Mouse (Mus musculus) liver, embryonic 13.5 days (tissue): Measurements from ENCODE around the gene Hspa1a. TPM values are rescaled to one million over a fixed set of nuclear protein-coding genes. Genes with fewer than 3 reads are reported as not detected.

Source experiments
- ATAC-seq: fragments of 200-750 bp; cut with Nextera tagmentation; 2 replicates; pipeline ENCODE4 v1.8.0; 2017; ENCODE audit warnings: low read depth, mild to moderate bottlenecking, moderate number of reproducible peaks, moderate library complexity
- DNase-seq: peaks from one replicate; pipeline ENCODE4 v3.0.0; 2022
- H3K27ac ChIP-seq: fragments of 300-500 bp; sonication (generic); 2 replicates; pipeline ENCODE4 v1.5.1; 2015; ENCODE audit warnings: moderate library complexity, mild to moderate bottlenecking, inconsistent platforms
- H3K27me3 ChIP-seq: fragments of 300-500 bp; sonication (generic); 2 replicates; pipeline ENCODE4 v1.6.1; 2015; ENCODE audit warnings: mild to moderate bottlenecking, inconsistent platforms
- H3K36me3 ChIP-seq: fragments of 300-500 bp; sonication (generic); 2 replicates; pipeline ENCODE4 v1.6.1; 2015; ENCODE audit warnings: mild to moderate bottlenecking, inconsistent platforms
- H3K4me1 ChIP-seq: fragments of 300-500 bp; sonication (generic); replicated peaks from 2 replicates; pipeline ENCODE4 v1.6.1; 2015; ENCODE audit warnings: inconsistent platforms
- H3K4me2 ChIP-seq: fragments of 300-500 bp; sonication (generic); 2 replicates; pipeline ENCODE4 v1.6.1; 2015; ENCODE audit warnings: inconsistent platforms, mild to moderate bottlenecking, moderate library complexity
- H3K4me3 ChIP-seq: fragments of 300-500 bp; sonication (generic); replicated peaks from 2 replicates; pipeline ENCODE4 v1.5.1; 2015; ENCODE audit warnings: mild to moderate bottlenecking, inconsistent platforms
- H3K9ac ChIP-seq: fragments of 300-500 bp; sonication (generic); 2 replicates; pipeline ENCODE4 v1.6.1; 2015; ENCODE audit warnings: mild to moderate bottlenecking, inconsistent platforms
- H3K9me3 ChIP-seq: fragments of 300-500 bp; sonication (generic); replicated peaks from 2 replicates; pipeline ENCODE4 v1.6.1; 2016; ENCODE audit warnings: inconsistent platforms
- WGBS: fragments of 180-500 bp; shearing (Covaris S2); methylation state at CpG from one replicate; pipeline ENCODE4 v1.1.7; 2015; ENCODE audit not compliant: insufficient replicate concordance; 5-methylcytosine and 5-hydroxymethylcytosine counted together
- polyA plus RNA-seq: library from polyadenylated mRNA; unstranded; fragments of >200 nt; fragmentation: Nextera tagmentation; extraction: Ambion mirVana; gene quantifications from 2 replicates; pipeline ENCODE4 v1.2.1, GENCODE M21; 2015

The Hspa1a gene
- polyA plus RNA-seq, 1 experiment from 2014 or later: 2.1 TPM

DNA sequence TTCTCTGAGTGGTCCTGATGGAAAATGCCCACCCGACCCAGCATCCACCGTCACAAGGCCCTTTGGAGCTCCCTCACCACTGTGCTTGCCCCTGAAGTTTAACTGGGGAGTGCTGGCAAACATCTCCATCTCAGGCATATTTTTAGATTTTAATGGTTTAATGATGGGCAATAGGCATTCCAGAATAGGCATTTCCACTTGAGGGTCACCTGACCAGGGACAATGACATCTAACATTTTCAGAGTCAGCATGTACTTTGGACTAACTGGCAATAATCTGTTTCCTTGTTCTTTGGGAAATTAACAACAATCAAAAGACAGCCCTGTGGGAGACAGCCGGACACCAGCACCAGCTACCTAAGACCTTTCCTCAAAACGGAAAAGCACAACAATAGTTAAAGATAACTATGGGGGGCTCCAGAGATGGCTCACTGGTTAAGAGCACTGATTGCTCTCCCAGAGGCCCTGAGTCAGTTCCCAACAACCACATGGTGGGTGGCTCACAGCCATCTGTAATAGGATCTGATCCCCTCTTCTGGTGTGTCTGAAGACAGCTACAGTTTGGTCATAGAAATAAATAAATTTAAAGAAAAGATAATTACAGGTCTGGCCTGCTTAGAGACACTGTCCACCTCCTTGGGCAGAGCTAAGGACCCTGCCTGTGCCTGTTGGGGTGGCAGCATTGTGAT lies 28.7 kb downstream of the Hspa1a start:
- Histone ChIP-seq H3K36me3 (no peaks in the 10 kb centered on the region), H3K9ac (no peak overlapping the region), H3K9me3 (no peaks in the 10 kb centered on the region), H3K4me1 (peaks cover 29% of the 10 kb centered on the region), H3K27me3 (no peaks in the 10 kb centered on the region), H3K4me3 (no peak overlapping the region), H3K4me2 (no peak overlapping the region), H3K27ac (no peak overlapping the region)
- DNase-seq (no peak), ATAC-seq (no peak)
- WGBS: 82% methylated on average over 4 of the region's 4 CpGs

DNA sequence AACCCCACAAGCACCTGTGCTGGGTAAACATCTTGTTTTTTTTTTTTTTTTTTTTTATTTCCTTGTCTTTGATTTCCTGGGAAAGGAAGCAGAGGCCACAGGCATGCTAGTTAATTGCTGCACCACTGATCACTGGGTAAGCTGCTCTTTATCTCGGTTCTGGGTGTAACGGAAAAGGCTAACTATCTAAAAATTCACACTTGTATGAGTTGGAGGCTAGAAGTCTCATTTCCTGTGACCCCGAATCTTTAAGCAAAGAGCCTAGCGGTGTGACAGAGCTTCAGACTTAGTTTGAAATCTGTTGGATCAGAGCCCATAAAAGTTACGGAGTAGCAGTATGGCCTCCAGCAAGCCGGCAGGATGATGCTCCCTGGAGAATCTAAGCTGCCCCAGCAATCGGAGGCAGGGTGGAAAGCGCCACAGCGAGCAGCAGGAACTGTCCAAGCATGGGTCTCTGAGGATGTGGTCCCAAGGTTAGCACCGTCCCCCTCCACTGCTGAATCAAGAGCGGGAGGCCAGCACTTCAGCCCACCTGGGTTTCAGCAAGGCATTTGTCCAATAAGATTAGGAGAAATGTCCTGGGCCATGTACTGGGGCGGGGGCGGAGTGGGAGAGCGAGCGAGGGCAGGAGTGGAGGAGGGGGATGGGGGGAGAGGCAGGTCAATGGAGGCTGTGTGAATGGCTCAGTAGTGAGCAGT lies 30.5 kb downstream of the Hspa1a start:
- peak overlapping the region; percentile 70 for H3K4me2 ChIP-seq
- ATAC-seq: peak; percentile 56
- H3K27me3 ChIP-seq: no peaks in the 10 kb centered on the region
- peaks cover 29% of the 10 kb centered on the region for H3K4me1 ChIP-seq
- H3K36me3 ChIP-seq: no peaks in the 10 kb centered on the region
- peak overlapping the region; percentile 45 for H3K4me3 ChIP-seq
- H3K27ac ChIP-seq: peak overlapping the region; percentile 74
- no peaks in the 10 kb centered on the region for H3K9me3 ChIP-seq
- peak overlapping the region; percentile 57 for H3K9ac ChIP-seq
- no peak for DNase-seq
- WGBS: 9% methylated on average over 15 of the region's 15 CpGs

DNA sequence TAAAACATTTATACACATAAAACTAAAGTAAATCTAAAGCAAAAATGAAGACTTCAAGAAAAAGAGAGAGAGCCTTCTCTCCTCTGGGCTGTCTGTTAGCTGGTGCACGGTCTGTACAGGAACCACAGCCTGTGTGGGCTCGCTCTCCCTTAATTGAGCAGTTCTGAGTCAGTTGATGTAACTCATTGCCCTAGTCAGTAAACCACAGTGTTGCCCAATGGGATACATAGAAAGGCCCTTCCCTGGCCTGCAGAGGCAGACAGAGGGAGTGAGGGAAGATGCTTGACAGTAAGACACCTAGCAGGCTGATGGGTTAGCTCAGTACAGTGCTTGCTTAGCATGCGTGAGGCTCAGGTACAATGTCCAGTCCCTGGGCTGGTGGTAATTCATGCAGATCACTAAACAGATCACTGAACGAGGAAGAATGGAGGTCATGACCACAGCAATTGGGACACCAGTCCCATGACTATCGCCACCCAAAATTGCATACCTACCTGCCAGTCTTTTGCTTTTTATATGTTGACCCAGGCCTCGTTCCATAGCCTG lies 33.9 kb downstream of the Hspa1a start:
- H3K36me3 ChIP-seq: peaks cover 3% of the 10 kb centered on the region; the same call in 1 of the 2 replicates
- 78% methylated on average over 6 of the region's 6 CpGs for WGBS
- H3K27me3 ChIP-seq: no peaks in the 10 kb centered on the region
- DNase-seq: no peak
- no peak overlapping the region for H3K4me3 ChIP-seq
- H3K4me1 ChIP-seq: peaks cover 46% of the 10 kb centered on the region
- H3K4me2 ChIP-seq: no peak overlapping the region
- no peak overlapping the region for H3K27ac ChIP-seq
- peak overlapping the region; percentile 22; the same call in 1 of the 2 replicates for H3K9ac ChIP-seq
- no peaks in the 10 kb centered on the region for H3K9me3 ChIP-seq
- no peak for ATAC-seq

DNA sequence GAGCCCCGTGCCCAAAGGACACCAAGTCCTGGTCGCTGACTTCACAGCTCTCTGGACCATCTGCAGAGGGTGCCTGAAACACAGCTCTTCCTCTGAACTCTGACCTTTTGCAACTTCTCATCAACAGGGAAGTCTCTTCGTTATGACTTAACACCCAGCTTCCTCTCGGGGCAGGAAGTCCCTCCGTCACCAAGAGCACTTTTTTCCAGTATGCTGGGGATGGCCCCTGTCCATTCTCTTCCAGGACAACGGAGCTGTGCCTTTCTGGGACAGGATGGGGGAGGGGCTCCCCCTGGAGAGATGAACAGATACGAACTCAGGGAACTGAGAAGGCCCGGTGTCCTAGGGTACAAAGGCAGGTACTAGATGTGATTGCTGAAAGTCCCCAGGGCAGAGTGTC lies 37.1 kb downstream of the Hspa1a start:
- no peak overlapping the region for H3K4me2 ChIP-seq
- no peaks in the 10 kb centered on the region for H3K9me3 ChIP-seq
- H3K4me3 ChIP-seq: no peak overlapping the region
- H3K9ac ChIP-seq: no peak overlapping the region
- DNase-seq (no peak), ATAC-seq (no peak)
- no peak overlapping the region for H3K27ac ChIP-seq
- H3K36me3 ChIP-seq: peaks cover 6% of the 10 kb centered on the region; the same call in 1 of the 2 replicates
- H3K27me3 ChIP-seq: no peaks in the 10 kb centered on the region
- H3K4me1 ChIP-seq: peaks cover 53% of the 10 kb centered on the region
- 43% methylated on average over 8 of the region's 8 CpGs for WGBS

DNA sequence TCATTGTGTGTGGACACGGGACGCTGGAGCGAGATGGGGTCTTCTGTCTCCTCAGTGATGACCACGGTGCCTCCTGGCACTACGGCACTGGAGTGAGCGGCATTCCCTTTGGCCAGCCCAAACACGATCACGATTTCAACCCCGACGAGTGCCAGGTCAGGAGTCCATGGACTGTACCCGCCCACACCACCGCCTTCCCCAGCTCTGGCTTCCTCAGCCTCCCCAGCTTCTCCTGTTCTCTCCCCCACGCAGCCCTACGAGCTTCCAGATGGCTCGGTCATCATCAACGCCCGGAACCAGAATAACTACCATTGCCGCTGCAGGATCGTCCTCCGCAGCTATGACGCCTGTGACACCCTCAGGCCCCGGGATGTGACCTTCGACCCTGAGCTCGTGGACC lies 37.9 kb downstream of the Hspa1a start:
- Histone ChIP-seq H3K27ac (no peak overlapping the region), H3K36me3 (peaks cover 6% of the 10 kb centered on the region; the same call in 1 of the 2 replicates), H3K27me3 (no peaks in the 10 kb centered on the region), H3K4me3 (no peak overlapping the region), H3K4me1 (peaks cover 53% of the 10 kb centered on the region), H3K9me3 (no peaks in the 10 kb centered on the region), H3K9ac (no peak overlapping the region), H3K4me2 (peak overlapping the region; percentile 12; the same call in 1 of the 2 replicates)
- ATAC-seq (no peak), DNase-seq (no peak)
- 79% methylated on average over 24 of the region's 24 CpGs for WGBS

DNA sequence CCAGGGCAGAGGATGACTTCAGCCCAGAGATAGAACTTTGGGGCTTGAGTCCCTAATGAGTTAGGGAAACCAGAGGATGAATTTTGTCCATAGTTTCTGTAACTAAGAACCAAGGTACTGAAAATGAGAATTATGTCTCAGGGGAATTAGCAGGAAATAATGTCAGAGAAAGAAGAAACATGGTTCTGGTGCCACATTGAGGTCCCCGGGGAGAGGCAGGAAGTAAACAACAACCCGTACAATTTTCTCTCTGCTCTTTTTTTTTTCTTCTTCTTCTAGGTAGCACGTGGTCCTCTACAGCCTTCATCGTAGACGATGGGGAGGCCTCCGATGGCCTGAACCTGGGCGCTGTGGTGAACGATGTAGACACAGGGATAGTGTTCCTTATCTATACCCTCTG lies 39.7 kb downstream of the Hspa1a start:
- peak overlapping the region; percentile 82 for H3K9ac ChIP-seq
- 61% methylated on average over 8 of the region's 8 CpGs for WGBS
- peaks cover 6% of the 10 kb centered on the region; the same call in 1 of the 2 replicates for H3K36me3 ChIP-seq
- H3K9me3 ChIP-seq: no peaks in the 10 kb centered on the region
- H3K4me3 ChIP-seq: peak overlapping the region; percentile 76
- H3K27ac ChIP-seq: no peak overlapping the region
- no peaks in the 10 kb centered on the region for H3K27me3 ChIP-seq
- H3K4me1 ChIP-seq: peaks cover 53% of the 10 kb centered on the region
- ATAC-seq (no peak), DNase-seq (no peak)
- peak overlapping the region; percentile 97 for H3K4me2 ChIP-seq

DNA sequence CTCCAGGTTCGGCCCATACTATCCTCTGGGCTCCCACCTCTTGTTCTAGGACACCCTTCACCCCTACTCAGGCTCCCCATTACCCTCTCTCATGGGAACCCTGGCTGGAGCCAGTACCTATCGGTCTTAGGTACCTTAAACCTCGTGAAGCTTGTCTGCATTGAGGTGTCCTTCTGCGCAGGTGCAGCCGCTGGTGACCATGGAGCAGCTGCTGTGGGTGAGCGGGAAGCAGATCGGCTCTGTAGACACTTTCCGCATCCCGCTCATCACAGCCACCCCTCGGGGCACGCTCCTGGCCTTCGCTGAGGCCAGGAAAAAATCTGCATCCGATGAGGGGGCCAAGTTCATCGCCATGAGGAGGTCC lies 40.2 kb downstream of the Hspa1a start:
- Histone ChIP-seq H3K4me1 (peaks cover 53% of the 10 kb centered on the region), H3K9me3 (no peaks in the 10 kb centered on the region), H3K27ac (peak overlapping the region; percentile 65), H3K4me2 (peak overlapping the region; percentile 97), H3K4me3 (peak overlapping the region; percentile 76), H3K36me3 (peaks cover 6% of the 10 kb centered on the region; the same call in 1 of the 2 replicates), H3K27me3 (no peaks in the 10 kb centered on the region), H3K9ac (peak overlapping the region; percentile 82)
- 19% methylated on average over 14 of the region's 14 CpGs for WGBS
- ATAC-seq (no peak; the same call in 1 of the 2 replicates), DNase-seq (no peak)

DNA sequence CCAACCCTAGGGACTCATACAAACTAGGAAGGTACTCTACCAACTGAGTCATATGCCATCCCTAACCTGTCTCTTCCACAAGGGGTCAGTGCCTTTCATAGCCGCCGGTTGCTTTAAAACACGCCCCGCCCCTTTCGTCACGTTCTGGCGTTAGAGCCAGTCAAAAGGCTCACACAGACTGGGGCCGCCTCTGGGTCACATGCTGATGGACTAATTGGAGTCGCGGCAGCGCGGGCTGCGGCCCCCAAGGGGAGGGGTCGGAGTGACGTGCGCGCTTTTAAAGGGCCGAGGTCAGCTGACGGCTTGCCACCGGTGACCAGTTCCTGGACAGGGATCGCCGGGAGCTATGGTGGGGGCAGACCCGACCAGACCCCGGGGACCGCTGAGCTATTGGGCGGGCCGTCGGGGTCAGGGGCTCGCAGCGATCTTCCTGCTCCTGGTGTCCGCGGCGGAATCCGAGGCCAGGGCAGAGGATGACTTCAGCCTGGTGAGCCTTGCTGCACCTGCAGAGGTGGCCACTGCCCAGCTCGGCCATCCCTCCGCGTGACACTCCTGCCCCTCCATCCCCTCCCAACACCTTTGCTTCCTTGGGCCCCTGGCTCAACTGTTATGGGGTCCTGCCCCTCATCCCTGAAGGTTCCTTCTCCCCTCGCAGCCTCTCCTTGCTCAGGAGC lies 40.8 kb downstream of the Hspa1a start, which contains the start of gene Neu1:
TSS of gene Neu1 (plus strand) at position 193 of the 674 bp plus-strand sequence.
- peak within 1 kb of the TSS; percentile 65 for H3K27ac ChIP-seq
- H3K36me3 ChIP-seq: peaks cover 6% of the 10 kb centered on the region; the same call in 1 of the 2 replicates
- ATAC-seq (peak; percentile 93), DNase-seq (peak; percentile 95)
- under 1% methylated on average over 37 of the region's 38 CpGs for WGBS
- peak within 1 kb of the TSS; percentile 97 for H3K4me2 ChIP-seq
- peak within 1 kb of the TSS; percentile 76 for H3K4me3 ChIP-seq
- H3K27me3 ChIP-seq: no peaks in the 10 kb centered on the region
- H3K9me3 ChIP-seq: no peaks in the 10 kb centered on the region
- H3K9ac ChIP-seq: peak within 1 kb of the TSS; percentile 82
- peaks cover 53% of the 10 kb centered on the region for H3K4me1 ChIP-seq

DNA sequence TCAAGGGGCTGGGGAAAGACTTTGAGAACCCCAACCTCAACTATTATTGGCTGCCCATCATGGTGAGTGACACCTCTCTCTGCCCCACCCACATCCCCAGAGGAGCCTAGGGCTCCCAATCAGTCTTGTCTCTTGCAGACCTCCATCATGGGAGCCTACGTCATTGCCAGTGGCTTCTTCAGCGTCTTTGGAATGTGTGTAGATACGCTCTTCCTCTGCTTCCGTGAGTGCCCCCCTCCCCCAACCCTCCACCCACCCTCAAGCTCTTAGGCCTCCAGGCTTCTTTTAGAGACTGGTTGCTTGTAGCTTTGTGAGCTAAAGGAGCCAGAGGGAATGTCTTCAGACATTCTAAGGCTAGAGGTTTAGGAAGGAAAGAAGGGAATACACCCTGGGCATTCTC lies 43.1 kb downstream of the Hspa1a start:
- 0 out of 2 replicates have a peak, but pooled peaks cover 4% of the 10 kb centered on the region for H3K36me3 ChIP-seq

DNA sequence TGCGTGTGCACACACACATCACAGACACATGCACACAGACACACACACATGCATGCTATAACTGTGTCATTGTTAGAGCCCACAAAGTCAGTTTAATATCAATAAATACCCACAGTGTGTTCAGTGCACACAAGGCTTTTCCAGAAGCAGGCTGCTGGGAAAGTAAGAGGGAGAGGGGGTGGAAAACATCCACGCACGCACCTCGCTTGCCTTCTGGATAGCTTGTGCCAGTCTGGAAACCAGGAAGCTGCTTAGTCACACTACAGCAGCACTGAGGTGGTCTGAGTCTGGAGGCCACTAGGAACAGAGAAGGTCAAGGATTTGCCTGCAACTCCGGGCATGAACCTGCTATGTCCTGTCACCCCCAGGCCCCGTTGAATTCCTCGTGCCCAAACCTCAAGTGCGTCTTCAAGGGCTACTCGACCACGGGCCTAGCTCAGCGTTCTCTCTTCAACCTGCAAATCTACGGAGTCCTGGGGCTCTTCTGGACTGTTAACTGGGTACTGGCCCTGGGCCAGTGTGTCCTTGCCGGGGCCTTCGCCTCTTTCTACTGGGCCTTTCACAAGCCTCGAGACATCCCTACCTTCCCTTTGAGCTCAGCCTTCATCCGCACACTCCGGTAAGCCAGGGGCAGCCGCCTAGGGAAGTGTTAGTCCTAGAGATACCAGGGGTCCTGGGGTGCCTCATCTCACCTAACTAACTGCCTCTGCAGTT lies 44.5 kb downstream of the Hspa1a start:
- no peak for ATAC-seq
- Histone ChIP-seq H3K4me2 (no peak overlapping the region), H3K4me1 (peaks cover 25% of the 10 kb centered on the region), H3K9me3 (no peaks in the 10 kb centered on the region), H3K27ac (no peak overlapping the region), H3K27me3 (no peaks in the 10 kb centered on the region), H3K4me3 (no peak overlapping the region), H3K36me3 (no peaks in the 10 kb centered on the region), H3K9ac (no peak overlapping the region)
- WGBS: 77% methylated on average over 18 of the region's 18 CpGs
- no peak for DNase-seq

More for the DNA sequence above, 43.1 kb downstream of the Hspa1a start:
- 41% methylated on average over 4 of the region's 4 CpGs for WGBS
- H3K4me2 ChIP-seq: no peak overlapping the region
- ATAC-seq (no peak), DNase-seq (no peak)
- no peak overlapping the region for H3K4me3 ChIP-seq
- H3K4me1 ChIP-seq: peaks cover 37% of the 10 kb centered on the region
- H3K9me3 ChIP-seq: no peaks in the 10 kb centered on the region
- no peak overlapping the region for H3K9ac ChIP-seq
- H3K27me3 ChIP-seq: no peaks in the 10 kb centered on the region
- no peak overlapping the region for H3K27ac ChIP-seq
